Mouse (Mus musculus) large intestine, adult 2 months (tissue): Measurements from ENCODE around the gene Dop1a. TPM values are rescaled to one million over a fixed set of nuclear protein-coding genes. Genes with fewer than 3 reads are reported as not detected.

ENCODE experiments used
- DNase-seq: peaks from one replicate; pipeline ENCODE4 v3.0.0-alpha.2; 2012; ENCODE audit warnings: low read depth, low spot score
- WGBS: fragments of 180-500 bp; shearing (Covaris S2); methylation state at CpG from one replicate; pipeline ENCODE4 v1.1.7; 2018; 5-methylcytosine and 5-hydroxymethylcytosine counted together
- polyA plus RNA-seq: library from polyadenylated mRNA; depleted of rRNA; stranded (reverse); fragments of >200 nt; gene quantifications from 2 replicates; pipeline ENCODE4 v1.2.3, GENCODE M21; 2012; rRNA removed

The Dop1a gene
- 8.9 and 14.7 TPM in 2 replicates for polyA plus RNA-seq

GRCm38 (mm10) chr9:86466990-86467870 lies at the start of gene Dop1a:
TSS of gene Dop1a (plus strand) at chr9:86467154.
- 1% methylated on average over 93 of the region's 93 CpGs for WGBS
- DNase-seq, result peak; percentile 52

DNA sequence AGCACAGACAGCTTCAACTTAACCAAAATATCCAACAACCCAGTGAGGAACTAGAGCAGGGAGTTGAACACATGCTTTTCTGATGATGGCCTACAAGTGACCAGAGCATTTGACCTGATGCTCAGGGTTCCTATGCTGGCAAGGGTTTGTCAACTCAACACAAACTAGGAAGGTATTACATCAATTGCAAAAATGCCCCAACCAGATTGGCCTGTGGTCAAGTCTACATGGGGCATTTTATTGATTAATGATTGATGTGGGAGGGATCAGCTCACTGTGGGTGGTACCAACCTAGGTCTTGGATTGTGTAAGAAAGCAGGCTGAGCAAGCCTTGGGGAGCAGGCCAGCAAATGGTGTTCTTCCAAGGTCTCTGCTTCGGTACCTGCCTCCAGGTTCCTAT lies 49.0 kb upstream of the Dop1a start:
- 95% methylated on average over 1 of the region's 1 CpGs for WGBS
- no peak for DNase-seq

GRCm38 (mm10) chr9:86419366-86419765 lies 47.6 kb upstream of the Dop1a start:
- 68% methylated on average over 6 of the region's 6 CpGs for WGBS

DNA sequence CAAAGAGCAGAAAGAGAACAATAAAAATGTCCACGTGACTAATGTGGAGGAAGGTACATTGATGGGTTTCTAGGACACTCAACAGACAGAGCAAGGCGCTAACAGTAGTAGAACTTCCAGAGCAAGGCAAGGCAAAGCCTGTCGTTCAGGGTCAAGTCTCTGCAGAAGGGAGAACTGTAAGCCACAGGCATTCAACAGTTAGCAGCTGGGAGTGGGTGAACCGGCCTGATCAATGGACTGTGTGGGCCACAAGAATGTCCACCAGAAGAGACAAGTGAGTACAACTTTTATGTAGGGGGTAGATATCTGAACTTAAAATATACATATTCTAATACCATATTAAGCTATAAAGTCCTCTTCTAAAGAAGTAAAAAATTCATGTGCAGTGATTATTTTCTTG lies 43.6 kb upstream of the Dop1a start:
- 78% methylated on average over 4 of the region's 4 CpGs for WGBS
- DNase-seq, result no peak

More at GRCm38 (mm10) chr9:86419366-86419765, 47.6 kb upstream of the Dop1a start:
- DNase-seq, result no peak

DNA sequence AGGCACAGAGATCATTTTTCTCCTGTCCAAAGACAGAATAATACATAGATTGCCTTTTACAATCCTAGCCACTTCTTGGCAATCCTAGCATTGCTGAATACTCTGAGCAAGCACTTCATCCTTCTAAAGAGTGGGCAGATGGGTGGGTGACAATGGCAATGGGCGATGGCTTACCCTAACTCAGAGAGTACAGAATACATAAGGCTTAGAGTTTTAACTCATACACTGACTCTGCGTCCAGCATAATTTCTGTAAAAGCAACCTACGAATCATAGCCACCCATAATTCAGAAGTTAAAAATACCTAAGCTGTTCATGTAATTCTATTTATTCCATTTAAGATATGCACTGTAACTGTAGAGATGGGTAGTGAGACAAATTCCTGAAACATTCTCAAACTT lies 31.4 kb upstream of the Dop1a start:
- WGBS, result 96% methylated on average over 3 of the region's 3 CpGs
- DNase-seq, result no peak

DNA sequence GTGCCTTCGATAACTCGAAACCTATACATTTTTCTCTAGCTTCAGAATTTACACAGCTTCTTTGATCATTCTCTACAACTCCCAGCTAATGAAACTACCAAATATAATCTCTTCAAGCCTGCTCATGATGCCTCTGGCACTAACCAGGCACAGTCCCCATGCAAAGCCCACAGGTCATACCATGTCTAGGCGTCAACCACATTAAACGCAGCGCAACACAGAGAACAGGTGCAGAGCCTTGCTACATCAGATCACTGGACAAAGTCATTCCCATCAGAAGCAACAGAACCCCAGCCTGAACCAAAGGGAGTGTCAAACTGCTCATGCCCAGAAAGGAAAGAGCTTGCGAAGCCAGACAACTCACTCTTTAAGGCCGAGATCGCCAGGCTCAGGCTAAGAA lies 30.3 kb upstream of the Dop1a start:
- WGBS, result 97% methylated on average over 8 of the region's 8 CpGs
- DNase-seq, result no peak

- 76% methylated on average over 11 of the region's 11 CpGs for WGBS
- DNase-seq, result no peak
Measured at GRCm38 (mm10) chr9:86438337-86439009, 28.5 kb upstream of the Dop1a start.

DNA sequence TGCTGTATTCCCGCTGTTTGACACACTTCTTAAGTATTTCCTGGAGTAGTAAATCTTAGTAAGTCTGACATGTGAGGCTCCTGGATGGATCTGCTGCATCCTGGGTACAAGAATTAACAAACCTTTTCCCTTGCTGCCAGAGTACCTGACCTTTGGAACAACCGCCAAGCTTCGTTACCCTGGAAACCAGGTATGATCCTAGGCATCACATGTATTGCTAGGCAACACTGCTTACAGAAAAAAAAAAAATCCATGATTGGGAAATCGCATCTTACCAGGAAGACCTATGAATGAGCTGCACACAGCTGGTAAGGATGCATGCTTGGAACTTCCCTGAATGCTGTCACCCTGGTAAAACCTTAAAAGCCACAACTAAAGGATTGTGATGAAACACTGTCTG lies 24.7 kb upstream of the Dop1a start:
- WGBS, result 36% methylated on average over 4 of the region's 4 CpGs
- no peak for DNase-seq

DNA sequence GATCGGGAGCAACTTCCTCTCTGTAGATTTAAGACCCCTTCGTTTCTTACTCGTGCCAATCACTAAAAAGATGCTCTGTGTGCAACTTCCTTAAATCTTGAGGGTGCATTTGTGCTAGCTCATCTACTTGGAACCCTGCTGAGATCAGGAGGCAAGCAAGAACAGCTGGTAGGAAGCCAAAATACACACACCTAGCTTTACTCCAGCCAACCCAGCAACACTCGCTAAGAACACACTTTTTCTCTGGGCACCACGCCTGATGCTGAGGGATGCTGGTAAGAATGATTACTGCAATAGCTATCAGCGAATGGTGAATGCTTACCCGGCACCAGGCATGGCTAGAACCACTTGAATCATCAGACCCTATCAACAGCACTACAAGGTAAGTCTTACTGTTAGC lies 20.1 kb upstream of the Dop1a start:
- no peak for DNase-seq
- WGBS, result 68% methylated on average over 7 of the region's 7 CpGs

DNA sequence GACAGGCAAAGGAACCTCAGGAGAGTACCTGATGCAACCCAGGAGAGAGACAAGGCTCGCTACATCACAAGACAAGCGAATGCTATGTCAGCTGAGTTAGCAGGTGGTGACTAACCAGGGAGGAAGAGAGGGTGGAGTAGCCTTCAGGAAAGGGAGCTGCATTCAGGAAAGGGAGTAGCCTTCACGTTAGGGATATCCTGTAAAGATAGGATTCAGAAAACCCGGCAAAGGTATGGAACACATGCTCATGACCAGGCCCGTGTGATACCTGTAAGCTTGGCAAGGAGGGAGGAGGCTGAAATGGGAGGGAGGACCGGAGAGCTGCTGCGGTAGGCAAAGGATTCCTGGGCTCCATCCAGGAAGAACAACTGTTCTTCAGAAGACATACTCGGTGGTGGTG lies 19.5 kb upstream of the Dop1a start:
- 83% methylated on average over 8 of the region's 8 CpGs for WGBS
- no peak for DNase-seq

DNA sequence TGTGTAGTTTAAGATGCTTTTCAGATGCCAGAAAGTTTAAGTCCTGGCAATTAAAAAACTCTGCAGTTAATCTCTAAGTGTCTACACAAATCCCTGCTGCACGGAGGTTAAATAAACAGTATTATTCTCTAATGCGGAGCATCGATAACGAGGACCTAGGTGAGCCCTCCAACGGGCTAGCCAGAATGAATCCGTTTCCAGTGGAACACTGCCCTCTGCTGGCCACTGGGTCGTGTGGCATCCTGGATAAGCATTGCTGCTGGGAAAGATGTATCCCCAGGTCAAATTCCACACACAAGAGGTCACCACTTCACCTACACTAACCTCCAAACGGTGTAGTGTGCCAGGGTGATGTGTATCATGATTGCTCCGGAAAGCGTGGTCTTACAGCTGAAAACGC lies 17.4 kb upstream of the Dop1a start:
- 3% methylated on average over 11 of the region's 11 CpGs for WGBS
- DNase-seq, result no peak

DNA sequence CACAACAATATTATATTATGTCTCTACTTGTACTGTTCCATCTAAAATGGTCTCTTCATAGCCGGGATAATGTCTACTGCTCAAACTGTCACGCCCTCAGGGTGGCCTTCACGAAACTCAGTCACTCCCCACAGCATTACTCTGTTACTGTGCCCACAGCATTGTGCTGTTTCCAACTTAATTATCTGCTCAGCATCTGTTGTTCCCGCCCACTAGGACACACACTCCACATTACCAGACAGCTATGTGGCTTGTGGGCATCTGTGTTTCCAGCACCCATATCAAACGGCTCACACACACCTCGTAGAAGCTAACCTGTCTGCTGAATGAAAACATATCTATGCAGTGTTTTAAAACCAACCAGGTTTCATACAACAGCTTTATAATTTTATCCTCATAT lies 15.9 kb upstream of the Dop1a start:
- DNase-seq, result no peak
- 43% methylated on average over 6 of the region's 6 CpGs for WGBS

DNA sequence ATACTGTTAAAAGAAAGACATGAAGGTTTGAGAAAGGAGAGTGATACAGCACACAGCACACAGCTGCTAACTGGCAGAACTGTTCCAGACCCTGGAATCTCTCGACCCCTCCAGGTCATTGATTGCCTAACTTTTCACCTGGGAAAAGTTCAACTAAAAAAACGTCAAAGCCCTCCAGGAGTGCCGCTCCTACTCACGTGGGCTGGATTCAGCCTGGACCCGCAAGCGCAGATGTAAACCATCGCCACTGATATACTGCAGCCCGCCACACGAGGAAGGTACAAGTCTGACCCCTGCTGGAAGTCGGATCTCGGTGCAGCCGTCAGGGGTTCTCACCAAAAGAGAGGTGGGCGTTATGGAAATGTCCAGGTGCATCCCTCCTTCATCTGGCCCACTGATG lies 15.3 kb upstream of the Dop1a start:
- no peak for DNase-seq
- 1% methylated on average over 13 of the region's 13 CpGs for WGBS

GRCm38 (mm10) chr9:86453626-86454025 lies 13.3 kb upstream of the Dop1a start:
- no peak for DNase-seq

GRCm38 (mm10) chr9:86464151-86465105 lies 2.5 kb upstream of the Dop1a start, which contains the start of gene Ube2cbp:
TSS of gene Ube2cbp (minus strand) at chr9:86464950.
- WGBS, result 2% methylated on average over 70 of the region's 70 CpGs
- peak; percentile 57 for DNase-seq

More at GRCm38 (mm10) chr9:86453626-86454025, 13.3 kb upstream of the Dop1a start:
- 69% methylated on average over 3 of the region's 3 CpGs for WGBS

DNA sequence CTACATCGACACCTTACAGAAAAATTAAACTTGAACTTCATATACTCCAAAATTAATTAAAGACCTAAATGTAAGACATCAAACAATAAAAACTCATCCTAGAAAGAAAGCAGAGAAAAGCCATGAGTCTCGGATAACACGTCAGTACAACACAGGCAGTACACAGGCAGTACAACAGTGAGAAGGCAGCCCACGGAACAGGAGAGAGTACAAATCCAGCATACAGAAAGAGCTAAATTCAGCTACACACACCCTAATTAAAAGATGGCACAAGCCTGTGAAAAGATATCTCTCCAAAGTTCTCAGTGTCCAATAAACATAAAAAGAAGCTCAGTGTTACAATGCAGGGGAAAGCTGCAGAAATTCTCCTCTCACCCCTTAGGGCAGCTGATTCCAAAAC lies 9.0 kb downstream of the Dop1a start:
- no peak for DNase-seq
- WGBS, result 94% methylated on average over 4 of the region's 4 CpGs

- WGBS, result 57% methylated on average over 5 of the region's 5 CpGs
- DNase-seq, result no peak
Measured at GRCm38 (mm10) chr9:86476763-86477162, 9.8 kb downstream of the Dop1a start.

GRCm38 (mm10) chr9:86478414-86479093 lies 11.6 kb downstream of the Dop1a start:
- 54% methylated on average over 5 of the region's 5 CpGs for WGBS
- DNase-seq, result no peak

DNA sequence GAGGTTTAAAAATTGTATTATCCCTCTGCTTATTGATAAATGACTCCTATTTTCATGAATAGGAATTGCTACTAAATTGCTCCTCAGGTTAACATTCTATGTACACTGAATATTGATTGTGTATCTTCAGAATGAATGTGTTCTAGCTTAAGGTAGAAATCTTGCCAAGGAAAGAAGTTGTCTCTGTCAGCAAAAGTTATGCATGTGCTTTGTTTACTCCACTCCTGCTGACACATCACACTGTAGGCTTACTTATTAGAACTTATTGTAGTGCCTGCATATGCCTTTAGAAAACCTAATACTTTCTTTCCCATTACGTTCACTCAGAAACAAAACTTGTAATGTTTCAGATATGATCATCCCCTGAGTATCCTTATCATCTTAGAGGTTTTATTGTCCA lies 15.3 kb downstream of the Dop1a start:
- DNase-seq, result no peak
- WGBS, result 89% methylated on average over 1 of the region's 1 CpGs
